Mouse (Mus musculus): ENCODE data around the gene Nrip3. TPM values are rescaled to one million over a fixed set of nuclear protein-coding genes. Genes with fewer than 3 reads are reported as not detected.
A peak's percentile ranks its signal among the peaks of the same experiment; 100 is the strongest.

Gene Nrip3
- total RNA-seq, 2 experiments from 2014 or later, result 0.08 TPM; not detected in 1

GRCm38 (mm10) chr7:109781087-109781469 lies 747 bp downstream of the Nrip3 start:
- DNase-seq, result no peak

DNA sequence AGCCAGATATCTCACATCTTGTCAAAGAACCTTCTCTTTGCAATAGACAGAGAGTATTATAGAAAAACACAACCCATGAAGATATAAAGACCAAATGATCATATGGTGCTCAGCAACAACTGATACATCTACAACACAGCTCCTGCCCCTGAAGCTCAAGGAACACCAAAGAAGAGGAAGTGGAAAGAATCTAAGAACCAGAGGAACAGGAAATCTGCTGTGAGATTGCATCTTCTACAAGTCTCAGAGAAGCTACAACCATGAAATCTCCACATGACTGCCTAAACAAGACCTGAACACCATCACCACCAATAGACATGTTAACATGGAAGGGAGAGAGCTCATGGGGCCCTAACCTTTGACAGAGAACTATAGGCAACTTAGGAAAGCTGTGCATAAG lies 9.6 kb downstream of the Nrip3 start:
- intact Hi-C loops (cut with DNase I; ENCODE audit: low total_unique reads), result no loop called here
- DNase-seq, result no peak

More at GRCm38 (mm10) chr7:109781087-109781469, 747 bp downstream of the Nrip3 start:
- intact Hi-C loops (cut with DNase I; ENCODE audit: low total_unique reads), result no loop called here

DNA sequence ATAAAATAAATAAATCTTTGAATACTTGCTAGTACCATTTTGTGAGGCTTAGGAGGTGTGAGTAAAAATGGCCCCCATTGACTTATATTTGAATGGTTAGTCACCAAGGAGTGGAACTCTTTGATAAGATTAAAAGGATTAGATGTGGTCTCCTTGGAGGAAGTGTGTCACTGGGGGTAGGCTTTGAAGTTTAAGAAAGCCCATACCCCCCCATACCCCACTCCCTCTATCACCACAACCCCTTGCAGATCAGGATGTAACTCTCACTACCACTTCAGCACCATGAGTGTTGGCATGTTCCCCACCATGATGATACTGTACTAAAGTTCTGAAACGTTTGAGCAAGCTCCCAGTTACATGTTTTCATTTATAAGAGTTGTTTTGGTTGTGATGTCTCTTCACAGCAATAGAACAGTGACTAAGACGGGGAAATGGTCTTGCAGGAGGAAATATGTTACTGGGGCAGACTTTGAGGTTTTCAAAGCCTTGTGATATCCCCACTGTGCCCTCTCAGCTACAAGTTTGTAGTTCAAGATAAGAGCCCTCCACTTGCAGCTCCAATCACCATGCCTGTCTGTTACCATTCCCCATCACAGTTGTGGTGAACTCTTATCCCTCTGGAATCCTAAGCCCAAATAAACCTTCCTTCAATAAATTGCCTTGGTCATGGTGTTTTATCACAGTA lies 13.0 kb downstream of the Nrip3 start:
- intact Hi-C loops (cut with DNase I; ENCODE audit: low total_unique reads), result no loop called here
- no peak for DNase-seq

DNA sequence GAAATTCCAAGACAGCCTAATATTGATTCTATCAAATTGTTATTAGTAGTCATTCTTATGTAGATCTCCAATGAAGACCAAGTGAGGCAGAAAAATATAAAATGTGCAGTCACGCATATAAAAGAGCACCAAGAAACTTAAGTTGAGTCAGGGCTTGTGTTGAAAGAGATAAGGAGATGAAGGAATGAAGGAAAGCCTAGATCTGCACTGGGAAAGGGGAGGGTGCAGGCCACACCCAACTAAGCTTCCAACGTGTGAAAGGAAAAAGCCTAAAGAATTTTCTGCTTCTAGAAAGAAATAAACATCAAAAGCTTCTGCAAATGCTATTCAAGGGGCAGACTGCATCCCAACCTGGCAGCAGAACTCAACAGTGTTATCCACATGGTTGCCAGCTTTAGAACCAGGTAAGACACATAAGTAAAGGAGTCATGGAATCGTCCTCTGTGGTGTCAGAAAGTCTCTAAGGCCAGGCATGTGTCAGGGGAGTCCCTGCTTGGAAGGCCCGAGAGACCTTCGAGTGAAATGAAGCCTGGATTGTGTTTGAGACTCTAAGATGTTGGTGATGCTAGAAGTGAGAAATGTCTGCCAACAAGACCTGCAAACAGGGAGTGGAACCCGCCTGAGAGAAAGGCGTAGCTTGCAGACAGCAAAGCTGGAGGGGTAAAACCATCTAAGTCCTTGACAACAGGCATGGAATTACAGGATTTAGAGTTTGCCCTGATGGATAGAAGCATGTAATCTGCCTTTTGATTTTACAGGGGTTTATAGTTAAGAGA lies 14.1 kb downstream of the Nrip3 start:
- intact Hi-C loops (cut with DNase I; ENCODE audit: low total_unique reads), result no loop called here
- no peak for DNase-seq

GRCm38 (mm10) chr7:109764009-109764408 lies 17.8 kb downstream of the Nrip3 start:
- DNase-seq, result no peak
- intact Hi-C loops (cut with DNase I; ENCODE audit: low total_unique reads), result no loop called here

DNA sequence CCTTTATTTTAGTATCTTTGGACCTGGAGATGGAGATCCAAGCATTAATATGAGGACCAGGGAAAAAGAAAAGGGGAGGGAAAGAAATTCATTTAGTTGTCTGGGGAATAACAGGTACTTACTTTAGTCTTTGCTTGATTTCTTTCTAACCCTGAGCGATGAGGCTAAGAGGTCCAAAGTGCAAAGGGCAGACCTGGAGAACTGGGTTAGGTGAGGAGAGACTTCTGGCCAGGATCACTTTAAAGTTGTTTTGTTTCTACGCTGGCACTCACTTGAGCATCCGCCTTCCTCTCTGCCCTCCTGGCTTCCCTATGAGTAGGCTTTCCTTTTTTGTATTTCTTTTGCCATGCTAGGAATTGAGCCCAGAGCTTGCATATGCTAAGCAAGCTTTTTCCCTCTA lies 25.5 kb downstream of the Nrip3 start:
- intact Hi-C loops (cut with DNase I; ENCODE audit: low total_unique reads), result no loop called here
- DNase-seq, result no peak

GRCm38 (mm10) chr7:109754034-109754433 lies 27.8 kb downstream of the Nrip3 start:
- no peak for DNase-seq
- intact Hi-C loops (cut with DNase I; ENCODE audit: low total_unique reads), result no loop called here

DNA sequence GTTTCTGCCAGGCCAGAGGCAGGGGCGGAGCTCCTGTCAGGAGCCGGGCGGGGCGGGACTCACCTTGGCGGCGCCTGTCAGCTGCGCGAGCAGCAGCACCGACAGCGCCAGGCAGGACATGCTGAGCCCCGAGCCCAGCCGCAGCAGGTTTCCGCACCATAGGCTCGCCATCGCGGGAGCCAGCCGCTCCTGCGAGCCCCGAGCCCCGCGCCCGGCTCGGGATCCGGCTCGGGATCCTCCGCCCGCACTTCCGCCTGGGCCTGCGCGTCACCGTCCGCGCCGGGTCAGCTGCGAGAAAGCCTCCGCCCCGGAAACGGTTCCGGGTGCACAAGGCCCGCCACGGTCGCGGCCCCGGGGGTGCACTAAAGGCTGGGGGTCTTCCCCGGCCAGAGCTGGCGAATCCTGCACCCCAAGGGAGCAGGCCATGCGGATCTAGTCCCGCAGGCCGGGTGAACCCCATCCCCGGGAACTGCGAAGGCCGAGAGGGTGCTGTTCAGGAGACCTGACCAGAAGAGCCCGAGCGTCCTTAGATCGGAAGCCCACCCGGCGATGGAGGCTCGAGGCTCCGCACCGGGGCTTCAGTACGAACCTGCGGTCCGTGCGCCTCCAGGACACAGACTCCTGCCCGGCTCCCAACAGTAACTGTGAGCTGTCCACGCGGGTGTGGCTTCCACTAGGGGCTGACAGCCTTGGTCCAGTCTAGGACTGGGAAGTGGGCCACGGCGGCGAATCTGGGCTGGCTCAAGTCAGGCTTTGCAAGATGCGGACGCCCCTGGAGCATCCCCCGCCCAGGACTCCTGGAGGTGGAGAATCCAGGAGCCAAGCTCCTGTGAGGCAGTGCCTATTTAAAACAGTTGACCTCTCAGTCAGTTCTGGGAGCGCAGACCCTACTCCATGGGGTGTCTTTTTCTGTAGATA lies 29.6 kb downstream of the Nrip3 start, which contains the start of gene Tmem9b:
Gene Tmem9b, minus strand, starts transcription at position 868 of the 918 bp plus-strand sequence.
- DNase-seq, result peak; percentile 84
- intact Hi-C loops (cut with DNase I; ENCODE audit: low total_unique reads), result no loop called here

- no peak for DNase-seq
- intact Hi-C loops (cut with DNase I; ENCODE audit: low total_unique reads), result no loop called here
Observed at GRCm38 (mm10) chr7:109751427-109752007, 30.3 kb downstream of the Nrip3 start.

- no peak for DNase-seq
- intact Hi-C loops (cut with DNase I; ENCODE audit: low total_unique reads), result no loop called here
Observed at GRCm38 (mm10) chr7:109747747-109748146, 34.1 kb downstream of the Nrip3 start.

GRCm38 (mm10) chr7:109741703-109742102 lies 40.1 kb downstream of the Nrip3 start:
- intact Hi-C loops (cut with DNase I; ENCODE audit: low total_unique reads), result no loop called here
- no peak for DNase-seq

- intact Hi-C loops (cut with DNase I; ENCODE audit: low total_unique reads), result no loop called here
- DNase-seq, result no peak
Observed at GRCm38 (mm10) chr7:109741060-109741459, 40.8 kb downstream of the Nrip3 start.

GRCm38 (mm10) chr7:109739822-109740370 lies 41.9 kb downstream of the Nrip3 start:
- intact Hi-C loops (cut with DNase I; ENCODE audit: low total_unique reads), result no loop called here
- DNase-seq, result no peak

GRCm38 (mm10) chr7:109734806-109735205 lies 47.0 kb downstream of the Nrip3 start:
- no peak for DNase-seq
- intact Hi-C loops (cut with DNase I; ENCODE audit: low total_unique reads), result no loop called here

DNA sequence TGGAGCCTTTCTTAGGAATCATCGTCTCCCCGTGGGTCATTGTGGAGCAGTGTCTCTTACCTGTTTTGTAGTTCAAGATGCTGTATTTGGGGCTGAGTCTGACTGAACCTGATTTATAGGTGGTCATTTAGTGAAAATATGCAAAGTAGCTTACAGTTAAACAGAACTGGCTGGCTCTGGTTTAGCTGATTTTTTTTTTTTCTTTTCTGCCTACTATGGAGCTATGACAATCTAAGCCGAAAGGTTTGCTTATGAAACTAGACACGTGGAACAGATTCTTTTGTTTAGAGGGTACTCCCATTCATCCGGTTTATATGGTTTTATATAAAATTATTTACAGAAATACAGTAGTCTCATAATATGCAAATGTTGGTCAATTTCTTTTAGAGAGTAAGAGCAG lies 50.2 kb downstream of the Nrip3 start, which contains the start of gene Ascl3:
Gene Ascl3, minus strand, starts transcription at position 101 of the 400 bp plus-strand sequence.
- intact Hi-C loops (cut with DNase I; ENCODE audit: low total_unique reads), result no loop called here
- DNase-seq, result no peak

DNA sequence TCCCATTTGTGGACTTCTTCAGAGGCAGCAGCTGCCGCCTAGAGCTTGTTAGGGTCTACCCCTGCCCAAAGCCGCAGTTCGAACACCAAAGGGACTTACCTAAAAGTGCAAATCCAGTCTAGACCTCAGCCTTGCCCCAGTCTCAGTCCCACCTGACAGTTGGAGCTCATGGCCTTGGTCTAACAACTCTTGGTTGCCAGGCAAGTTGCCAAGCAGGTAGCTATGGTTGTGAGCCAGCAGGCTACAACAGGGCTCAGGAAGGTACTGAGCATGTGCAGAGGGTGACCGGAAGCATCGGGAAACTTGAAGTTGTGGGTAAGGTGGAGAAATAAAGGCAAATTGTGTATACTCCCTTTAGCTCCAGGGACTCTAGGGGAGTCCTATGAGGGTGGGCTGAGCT lies 58.1 kb downstream of the Nrip3 start, which contains the start of gene BC051019:
Gene BC051019, minus strand, starts transcription at position 154 of the 400 bp plus-strand sequence.
- DNase-seq, result no peak
- intact Hi-C loops (cut with DNase I; ENCODE audit: low total_unique reads), result no loop called here

GRCm38 (mm10) chr7:109723114-109723513 lies 58.7 kb downstream of the Nrip3 start:
- DNase-seq, result no peak
- intact Hi-C loops (cut with DNase I; ENCODE audit: low total_unique reads), result no loop called here

DNA sequence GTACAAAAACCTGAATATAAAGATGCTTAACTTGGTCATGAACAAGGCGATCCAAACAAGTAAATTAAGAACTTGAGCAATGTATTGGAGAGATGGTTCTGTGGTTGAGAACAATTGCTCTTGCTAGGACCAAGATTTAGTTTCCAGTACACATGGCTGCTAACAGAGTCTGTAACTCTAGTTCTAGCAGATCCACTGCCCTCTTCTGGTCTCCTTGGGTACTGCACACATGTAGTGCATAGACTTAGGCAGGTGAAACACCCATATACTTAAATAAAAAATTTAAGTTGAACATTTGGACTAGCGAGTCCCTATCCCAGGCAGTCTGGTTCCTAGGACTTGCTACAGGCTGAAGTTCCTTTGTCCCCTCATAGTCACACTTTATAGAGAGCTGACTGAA lies 59.2 kb downstream of the Nrip3 start:
- DNase-seq, result no peak
- intact Hi-C loops (cut with DNase I; ENCODE audit: low total_unique reads), result no loop called here

DNA sequence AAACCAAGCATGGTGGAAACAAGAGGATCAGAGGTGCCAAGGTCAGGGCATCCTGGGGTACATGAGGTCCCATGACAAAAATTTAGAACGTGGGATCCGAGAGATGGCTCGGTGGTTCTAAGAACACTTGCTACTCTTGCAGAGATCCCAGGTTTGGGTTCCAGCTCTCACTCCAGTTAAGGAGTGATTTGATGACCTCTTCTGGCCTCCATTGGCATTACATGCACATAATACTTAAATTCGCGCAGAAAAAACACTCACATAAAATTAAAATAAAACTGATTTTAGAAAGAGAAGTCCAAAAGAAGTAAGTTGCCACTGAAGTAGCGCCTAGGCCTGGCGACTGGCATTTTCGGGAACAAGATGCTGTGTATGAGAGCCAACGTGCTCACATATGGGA lies 62.5 kb downstream of the Nrip3 start:
- intact Hi-C loops (cut with DNase I; ENCODE audit: low total_unique reads), result loop anchor here (5.0 kb wide), 1 partner anchor 192 kb away; no protein-coding TSS in a partner anchor
- DNase-seq, result no peak
